Mouse (Mus musculus) kidney, adult 2 months (tissue): ENCODE results near the gene Kif5c.

Experiments used
- CTCF ChIP-seq: fragments of 200-500 bp; conservative IDR thresholded peaks from 2 replicates; pipeline ENCODE4 v1.5.1; 2011; ENCODE audit warnings: low read depth, mild to moderate bottlenecking, control low read depth, low read length, moderate library complexity, mixed read lengths; ENCODE audit not compliant: insufficient read depth, insufficient read length
- POLR2A ChIP-seq: fragments of 200-500 bp; IDR thresholded peaks from one replicate; pipeline ENCODE4 v1.6.1; 2011; ENCODE audit warnings: low read depth, low read length, control low read depth

GRCm38 (mm10) chr2:49718935-49719850 lies 100.1 kb downstream of the Kif5c start:
- no peak for TF ChIP-seq CTCF
- no peak for TF ChIP-seq POLR2A
